Mouse (Mus musculus) liver, embryonic 13.5 days (tissue): ENCODE data around the gene Zfp934. TPM values are rescaled to one million over a fixed set of nuclear protein-coding genes. Genes with fewer than 3 reads are reported as not detected.

Experiments used
- microRNA-seq: library from miRNA; unstranded; fragments of <30 nt; microRNA quantifications from one replicate; pipeline ENCODE4, GENCODE M21; 2016
- polyA plus RNA-seq: library from polyadenylated mRNA; unstranded; fragments of >200 nt; fragmentation: Nextera tagmentation; extraction: Ambion mirVana; gene quantifications from 2 replicates; pipeline ENCODE4 v1.2.1, GENCODE M21; 2015

Gene Zfp934
- polyA plus RNA-seq, 1 experiment from 2014 or later, result 6.1 TPM

Small RNAs within 50 kb of the gene (microRNA-seq; reads per million reads assigned to microRNA genes)
- gene Gm22256, result 2.1 reads per million

Other genes starting within 250 kb of the Zfp934 start
- gene Gm3604, start 188.0 kb downstream of the Zfp934 start, polyA plus RNA-seq, result 4.1 and 4.6 TPM in 2 replicates
- gene Gm49359, start 104.4 kb downstream of the Zfp934 start, polyA plus RNA-seq, result 2.8 and 3.1 TPM in 2 replicates
- gene Zfp935, start 12.7 kb downstream of the Zfp934 start, polyA plus RNA-seq, result not detected in 2 replicates
- gene 6720489N17Rik, start 53.0 kb upstream of the Zfp934 start, polyA plus RNA-seq, result 3.0 and 3.1 TPM in 2 replicates
- gene Platr25, start 189.5 kb upstream of the Zfp934 start, polyA plus RNA-seq, result 5.4 and 6.3 TPM in 2 replicates
- gene Gm5141, start 214.6 kb upstream of the Zfp934 start, polyA plus RNA-seq, result 1.6 and 1.9 TPM in 2 replicates